Mouse (Mus musculus): ENCODE measurements around the gene Slc35c2. TPM values are rescaled to one million over a fixed set of nuclear protein-coding genes. Genes with fewer than 3 reads are reported as not detected.

Slc35c2 gene
- total RNA-seq, 2 experiments from 2014 or later: 33.0 to 34.1 TPM

DNA sequence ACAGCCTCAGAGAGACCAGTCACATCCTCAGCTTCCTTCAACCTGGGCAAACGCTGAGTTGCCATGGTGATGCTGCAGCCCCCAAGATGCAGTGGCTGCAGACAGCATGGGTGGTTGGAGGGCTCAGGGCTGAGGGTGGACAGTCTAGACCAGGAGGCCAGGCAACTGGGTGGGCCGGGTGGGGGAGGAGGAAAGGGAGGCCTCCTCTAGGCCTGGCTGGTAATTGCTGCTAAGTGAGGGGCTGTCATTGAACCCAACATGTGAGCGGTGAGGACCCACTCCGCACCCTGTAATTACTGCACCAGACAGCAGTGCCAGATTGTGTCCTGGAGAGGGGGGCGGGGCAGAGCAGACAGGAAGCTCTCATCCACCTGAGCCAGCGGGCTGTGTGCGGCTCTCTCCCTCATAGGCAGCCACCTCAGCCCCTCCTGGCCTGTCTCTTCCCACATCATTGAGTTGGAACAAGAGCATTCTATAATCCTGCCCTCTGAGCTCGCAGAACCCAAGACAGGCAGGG lies 12.5 kb downstream of the Slc35c2 start:
- no peak for DNase-seq

DNA sequence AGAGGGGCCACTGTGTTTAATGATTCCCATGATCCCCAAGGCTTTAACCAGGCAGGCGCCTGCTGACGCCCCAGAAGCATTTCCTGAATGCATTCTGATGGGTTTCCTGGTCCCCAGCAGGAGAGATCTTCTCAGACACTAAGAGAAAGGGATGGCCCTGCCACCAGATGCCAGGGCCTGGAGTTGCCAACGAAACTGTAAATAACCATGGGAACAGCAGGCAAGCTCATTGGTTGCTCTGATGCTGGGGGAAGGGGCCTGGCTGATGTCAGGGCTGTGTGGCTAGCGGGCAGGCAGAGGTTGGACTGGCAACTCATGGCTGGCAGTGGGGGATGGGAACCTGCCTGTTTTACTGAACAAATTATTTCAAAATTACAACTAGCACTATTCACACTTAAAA lies 14.1 kb downstream of the Slc35c2 start:
- DNase-seq: no peak

DNA sequence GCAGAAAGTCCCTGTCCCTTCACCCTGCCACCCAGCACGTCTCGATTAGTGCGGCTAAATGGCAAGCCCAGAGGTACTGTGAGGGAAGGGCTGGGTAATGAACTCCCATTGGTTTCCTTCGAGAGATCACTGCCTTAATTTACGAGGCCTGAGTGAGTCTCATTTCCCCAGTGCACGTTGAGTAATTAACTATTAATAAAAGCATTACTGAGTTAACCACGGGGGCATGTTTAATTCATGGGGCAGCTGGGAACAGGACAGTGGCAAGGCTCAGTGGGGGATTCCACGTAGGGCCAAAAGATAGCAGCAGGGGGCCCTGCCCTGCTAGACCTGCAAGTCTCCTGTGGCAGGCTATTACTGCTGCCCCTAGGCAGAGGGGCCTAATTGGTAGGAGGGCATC lies 16.3 kb downstream of the Slc35c2 start:
- no peak for DNase-seq

DNA sequence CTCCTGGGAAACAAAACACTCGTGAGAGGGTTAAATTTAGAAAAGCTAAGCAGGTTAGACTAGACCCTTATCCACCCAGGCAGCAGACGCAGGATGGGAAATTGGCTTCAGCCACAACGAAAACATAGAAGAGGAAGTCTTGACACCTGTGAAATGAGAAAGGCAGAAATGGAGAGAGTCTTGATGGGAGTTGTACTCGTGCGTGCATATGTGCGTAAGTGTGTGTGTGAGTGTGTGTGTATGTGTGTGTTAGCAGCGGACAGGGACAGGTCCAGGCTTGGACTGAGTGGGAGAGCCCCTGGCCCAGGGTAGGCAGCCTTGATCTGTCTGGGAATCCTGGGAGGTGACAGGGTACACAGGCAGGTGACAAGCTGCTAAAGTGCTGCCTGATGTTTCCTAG lies 16.8 kb downstream of the Slc35c2 start:
- no peak for DNase-seq

DNA sequence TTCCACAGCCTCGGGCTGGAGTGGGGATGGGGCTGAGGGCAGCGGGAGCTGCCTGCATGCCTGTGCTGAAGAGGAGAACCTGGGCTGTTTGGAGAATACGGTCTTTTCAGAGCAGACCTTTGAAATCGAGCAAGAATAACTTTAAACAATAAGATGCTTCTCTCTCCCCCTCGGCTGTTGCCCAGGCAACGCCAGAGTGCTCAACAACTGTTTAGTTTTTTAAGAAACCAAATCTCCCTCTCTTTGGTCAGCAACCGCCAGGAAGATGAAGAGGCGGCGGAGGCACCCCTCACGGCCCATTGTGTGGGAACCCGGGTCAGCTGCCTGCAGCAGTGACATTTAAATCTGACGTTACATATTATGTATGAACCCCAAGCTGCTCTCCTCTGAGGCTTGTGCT lies 20.9 kb downstream of the Slc35c2 start:
- DNase-seq: no peak

DNA sequence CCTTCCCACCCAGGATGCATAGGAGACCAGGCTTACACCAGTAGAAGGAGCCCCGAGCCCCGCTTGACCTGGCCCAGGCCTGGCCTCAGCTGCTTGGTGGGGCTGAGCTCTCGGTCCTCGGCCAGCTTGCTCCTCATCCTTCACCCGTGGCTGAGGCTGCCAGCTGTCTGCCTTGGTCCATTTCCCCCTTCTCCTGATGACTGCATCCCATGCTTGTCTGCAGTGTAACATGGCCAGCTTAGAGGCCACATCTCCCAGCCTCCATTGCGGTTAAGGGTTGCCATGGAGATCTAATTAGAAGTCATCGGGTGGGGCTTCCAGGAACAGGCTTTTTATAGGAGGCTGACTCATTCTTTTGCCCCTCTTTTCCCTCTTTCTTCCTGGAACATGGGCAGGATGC lies 23.8 kb downstream of the Slc35c2 start:
- no peak for DNase-seq

DNA sequence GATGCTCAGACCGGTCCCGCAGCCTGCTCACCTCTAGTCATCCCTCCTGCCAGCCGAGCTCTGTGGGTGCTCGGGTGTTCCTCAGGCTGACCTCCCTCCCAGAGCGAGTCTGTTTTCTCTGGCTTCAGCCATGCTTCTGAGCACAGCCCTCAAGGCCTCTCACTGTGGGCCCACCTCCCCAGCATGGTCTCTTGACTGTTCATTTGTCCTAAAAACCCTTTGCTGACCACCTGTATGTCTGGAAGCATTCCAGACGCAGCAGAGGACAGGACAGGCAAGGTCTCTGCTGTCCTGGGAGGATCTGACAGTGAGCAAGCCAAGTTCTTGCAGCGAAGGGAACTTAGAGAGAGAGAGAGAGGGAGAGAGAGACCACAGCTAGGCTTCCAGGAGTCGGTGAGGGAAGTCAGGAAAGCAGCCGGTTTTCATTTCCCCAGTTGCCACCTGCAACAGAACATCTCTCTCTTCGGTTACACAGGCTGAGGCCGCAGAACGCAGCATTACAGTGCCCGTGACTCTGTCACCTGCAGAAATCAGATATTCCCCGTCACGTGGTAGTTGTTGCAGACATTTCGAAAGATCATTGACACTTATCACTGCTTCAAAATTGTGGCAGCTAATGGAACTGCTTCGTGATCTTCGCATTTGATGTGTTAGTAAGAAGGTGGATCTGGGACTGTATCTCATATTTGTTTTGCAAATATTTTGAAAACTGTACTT lies 25.2 kb downstream of the Slc35c2 start:
- no peak for DNase-seq

DNA sequence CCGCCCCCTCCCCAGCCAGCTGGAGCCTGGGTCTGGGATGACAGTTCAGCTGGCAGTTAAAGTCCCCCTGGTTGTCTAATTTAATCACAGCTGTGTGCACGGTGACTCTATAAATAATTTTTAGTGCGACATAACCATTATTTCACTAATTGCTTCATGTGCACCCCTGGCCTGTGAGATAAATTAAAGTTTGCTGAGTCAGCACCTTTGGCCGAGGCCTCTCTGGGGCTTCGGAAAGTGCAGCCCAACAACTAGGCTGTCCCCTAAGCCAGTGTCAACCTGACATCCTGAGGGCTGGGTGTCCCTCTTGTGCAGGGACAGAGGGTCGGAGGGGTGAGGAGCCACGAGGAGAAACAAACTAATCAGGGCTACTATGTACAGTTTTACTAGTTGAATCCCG lies 27.8 kb downstream of the Slc35c2 start:
- no peak for DNase-seq

DNA sequence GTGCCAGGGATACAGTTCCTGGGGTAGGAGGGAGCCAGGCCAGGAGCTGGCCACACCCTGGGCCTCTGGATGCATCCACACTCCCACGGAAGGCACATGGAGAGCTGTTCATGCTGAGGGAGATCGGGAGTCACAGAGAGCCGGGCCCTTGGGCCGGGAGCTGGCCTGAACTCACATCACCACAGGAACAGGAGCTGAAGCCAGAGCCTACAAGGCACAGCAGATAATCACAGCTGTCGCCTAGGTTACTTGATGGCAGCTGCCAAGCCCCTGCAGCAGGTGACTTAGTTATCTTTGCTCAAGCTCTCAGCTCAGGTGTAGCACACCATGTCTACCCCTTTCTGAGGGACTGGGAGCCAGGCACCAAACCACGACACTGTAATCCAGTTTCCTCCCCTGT lies 29.3 kb downstream of the Slc35c2 start:
- DNase-seq: no peak

DNA sequence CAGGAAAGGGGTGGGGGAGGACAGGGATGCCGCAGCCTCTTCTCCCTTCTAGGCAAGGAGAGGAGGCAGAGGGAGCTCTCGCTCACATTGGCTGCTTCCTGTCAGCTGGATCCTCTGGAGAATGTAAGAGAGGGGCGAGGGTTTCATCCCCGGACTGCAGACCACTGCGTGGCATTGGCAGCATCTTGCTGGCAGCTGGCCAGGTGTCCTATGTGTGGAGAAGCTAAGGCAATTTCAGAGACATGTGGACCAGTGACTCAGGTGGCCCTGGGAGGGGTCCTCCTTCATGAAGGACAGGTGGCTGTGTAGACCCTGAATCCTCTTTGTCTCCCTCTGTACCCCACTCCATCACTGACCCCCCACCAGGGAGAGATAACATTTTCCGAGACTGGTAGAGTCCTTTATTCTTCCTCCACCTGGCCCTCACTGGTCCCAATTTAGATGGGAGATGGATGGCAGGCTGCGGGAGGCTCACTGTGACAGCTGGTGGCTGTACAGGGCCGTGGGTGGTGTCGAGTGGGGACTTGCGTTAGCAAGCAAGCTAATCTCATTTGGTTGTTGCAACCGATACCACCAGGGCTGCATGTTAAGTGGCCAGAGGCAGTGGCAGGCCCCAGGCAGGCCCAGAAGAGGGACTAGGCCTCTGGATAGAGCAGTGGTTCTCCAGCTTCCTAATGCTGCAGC lies 30.4 kb downstream of the Slc35c2 start:
- no peak for DNase-seq

DNA sequence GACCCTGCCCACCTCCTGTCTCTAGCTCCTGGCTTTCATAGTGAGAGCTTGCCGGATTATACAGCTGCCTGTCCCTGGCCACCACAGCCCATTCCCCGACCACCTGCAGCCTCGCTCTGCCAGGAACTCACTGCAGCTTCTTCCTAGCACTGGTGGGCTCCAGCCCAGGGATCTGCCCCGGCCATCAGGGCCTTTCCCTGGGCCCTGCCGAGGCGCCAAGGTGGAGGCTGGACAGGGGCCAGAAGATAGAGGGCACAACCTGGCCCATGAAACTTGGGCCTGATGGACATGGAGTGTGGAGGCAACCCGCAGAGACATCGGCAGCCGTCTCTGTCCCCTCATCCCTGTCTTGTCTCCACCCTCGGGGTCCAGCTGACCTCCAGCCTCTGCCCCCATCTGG lies 31.5 kb downstream of the Slc35c2 start:
- no peak for DNase-seq

DNA sequence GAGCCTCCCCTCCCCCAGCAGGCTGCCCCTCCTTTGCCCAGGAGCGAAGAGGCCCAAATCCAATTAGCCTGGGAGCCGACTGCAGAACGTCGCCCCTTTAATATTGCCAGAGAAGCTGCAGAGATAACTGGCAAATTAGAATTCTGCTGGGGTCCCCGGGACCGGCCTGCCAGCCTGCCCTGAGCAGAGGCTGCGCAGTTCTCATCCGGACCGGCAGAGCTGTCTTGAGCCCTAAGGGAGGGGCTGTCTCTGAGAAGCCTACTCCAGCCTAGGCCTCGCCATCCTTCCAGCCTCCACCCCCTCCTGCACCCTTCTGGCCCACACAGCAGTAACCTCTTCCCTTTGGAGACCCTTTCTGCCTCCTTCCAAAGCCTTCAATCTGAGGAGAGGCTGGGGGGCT lies 33.8 kb downstream of the Slc35c2 start:
- no peak for DNase-seq

DNA sequence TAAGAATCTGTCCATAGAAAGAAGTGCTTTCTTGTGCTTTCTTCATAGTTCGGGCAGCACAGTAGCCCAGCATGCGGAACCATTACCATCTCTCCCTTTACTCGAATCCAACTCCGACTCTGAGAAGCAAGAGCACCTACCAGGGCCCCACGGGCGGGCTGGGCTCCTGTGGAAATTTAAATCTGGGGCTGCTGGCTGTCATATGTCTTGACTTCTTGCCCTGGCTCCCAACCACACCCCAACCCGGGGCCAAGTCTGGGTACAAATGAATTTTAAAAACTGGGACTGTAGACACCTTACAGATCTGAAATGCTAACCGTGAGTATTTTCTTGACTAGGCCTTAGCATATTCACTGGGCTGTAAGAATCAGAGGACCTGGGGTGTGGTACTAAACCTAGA lies 34.4 kb downstream of the Slc35c2 start:
- DNase-seq: no peak

DNA sequence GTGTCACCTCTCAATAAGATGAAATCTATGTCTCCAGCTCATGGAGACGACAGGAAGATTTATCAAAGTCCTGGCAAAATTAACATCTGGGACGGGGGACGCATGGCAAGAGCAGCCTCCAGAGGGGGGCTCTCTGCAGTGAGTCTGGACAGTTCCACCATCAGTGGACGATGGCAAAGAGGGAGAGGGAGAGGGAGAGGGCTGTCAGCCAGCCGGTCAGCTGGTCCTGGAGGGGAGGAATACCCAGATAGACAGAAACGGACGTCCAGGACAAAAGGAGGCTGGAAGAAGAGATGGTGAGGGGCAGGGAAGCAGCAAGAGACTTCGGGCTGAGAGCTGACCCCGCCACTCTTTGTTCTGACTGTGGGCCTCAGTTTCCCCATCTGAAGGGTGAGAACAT lies 34.9 kb downstream of the Slc35c2 start:
- no peak for DNase-seq

DNA sequence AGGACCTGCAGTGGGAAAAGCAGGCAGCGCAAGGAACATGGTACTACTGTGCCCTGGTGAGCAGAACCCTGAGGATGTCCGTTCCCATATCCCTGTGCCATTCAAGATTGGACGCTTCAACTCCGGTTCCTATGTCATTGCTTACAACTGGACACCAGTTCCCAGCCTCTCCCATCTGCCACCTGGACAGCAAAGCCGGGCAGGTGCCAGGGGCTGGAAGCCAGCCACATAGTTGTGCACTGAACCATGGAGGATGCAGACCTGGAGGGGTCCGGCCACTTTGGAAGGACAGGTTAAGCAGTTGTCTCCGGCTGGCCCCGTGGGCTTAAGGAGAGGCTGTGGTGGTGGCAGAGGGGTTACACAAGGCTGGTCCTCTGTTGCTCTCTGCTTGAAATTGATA lies 35.3 kb downstream of the Slc35c2 start:
- DNase-seq: no peak

DNA sequence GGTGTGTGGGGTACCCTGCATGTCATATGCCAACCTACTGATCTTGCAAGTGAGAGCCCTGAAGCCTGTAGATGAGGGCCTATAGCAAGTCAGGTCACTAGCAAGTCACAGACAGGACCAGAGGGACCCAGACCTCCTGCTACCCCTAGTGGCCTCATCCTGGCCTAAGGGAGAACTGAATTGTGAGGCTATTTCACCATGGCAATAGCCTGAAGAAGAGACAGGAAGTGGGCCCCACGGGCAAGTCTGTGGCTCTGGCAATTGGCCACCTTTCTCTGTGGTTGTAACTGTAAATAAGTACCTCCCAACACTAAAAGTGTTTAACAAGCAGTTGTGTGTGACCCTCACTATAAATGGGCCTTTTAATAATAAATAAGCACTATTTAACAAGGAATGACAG lies 36.8 kb downstream of the Slc35c2 start:
- DNase-seq: no peak

DNA sequence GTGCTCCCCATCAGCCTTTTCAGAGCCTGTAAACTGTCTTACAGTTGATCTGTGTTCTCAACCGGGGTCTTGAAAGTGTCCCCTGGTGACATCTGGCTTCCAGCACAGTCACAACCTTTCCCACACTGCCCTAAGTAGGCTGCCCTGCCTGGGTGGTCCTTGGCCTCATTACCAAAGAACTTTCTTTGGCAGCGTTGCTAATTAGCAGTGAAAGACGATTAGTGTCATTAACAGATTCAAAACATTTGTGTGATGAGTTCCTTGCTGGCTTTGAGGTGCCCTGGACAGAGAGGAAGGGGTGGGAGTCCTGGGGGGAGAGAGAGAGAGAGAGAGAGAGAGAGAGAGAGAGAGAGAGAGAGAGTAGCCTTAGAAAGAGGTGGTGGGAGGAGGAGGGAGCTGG lies 38.7 kb downstream of the Slc35c2 start:
- DNase-seq: no peak

DNA sequence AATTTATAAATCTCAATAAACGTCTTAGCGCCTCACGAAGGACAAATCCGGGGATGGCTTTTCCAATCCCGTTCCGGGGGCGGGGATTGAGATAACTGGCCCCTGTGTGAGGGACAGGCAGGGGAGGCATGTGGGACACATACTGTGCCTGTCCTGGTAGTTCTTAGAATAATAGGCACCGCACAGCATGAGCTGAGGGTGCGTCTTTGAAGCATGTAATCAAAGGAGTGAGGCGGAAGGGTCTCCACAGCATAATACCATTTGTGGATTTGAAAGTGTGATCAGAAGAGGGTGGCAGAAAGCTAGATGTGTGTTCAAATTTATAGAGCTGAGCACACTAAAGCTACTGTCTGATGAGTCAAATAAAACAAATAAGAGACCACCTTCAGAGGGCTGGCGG lies 41.3 kb downstream of the Slc35c2 start:
- DNase-seq: no peak

DNA sequence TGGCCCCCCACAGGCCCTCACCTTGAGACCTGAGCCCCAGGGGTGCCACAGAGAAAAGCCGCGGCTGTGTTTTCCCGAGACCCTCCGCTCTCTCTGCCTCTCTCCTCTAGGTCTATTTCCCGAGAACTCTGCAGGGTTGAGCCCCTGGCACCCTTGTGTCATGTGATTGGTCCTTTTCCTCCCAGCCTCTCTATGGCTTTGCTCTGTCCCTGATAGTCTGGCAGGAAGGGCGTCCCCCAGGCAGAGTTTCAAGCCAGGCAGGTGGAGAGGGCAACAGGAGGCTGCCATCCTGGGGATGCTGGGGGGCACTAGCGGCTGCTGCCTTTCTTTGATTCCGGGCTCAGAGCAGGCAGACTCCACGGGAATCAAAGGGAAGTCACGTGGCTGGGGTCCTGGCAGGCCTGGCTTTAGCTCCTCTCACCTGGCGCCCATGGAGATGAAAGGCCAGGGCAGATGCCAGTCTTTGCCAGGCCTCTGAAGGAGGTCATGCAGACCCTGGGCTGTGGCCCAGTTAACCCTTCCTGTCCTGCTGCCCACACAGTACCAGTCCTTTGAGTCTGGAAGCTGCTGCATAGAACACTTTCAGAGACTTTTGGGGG lies 44.4 kb downstream of the Slc35c2 start:
- DNase-seq: no peak

DNA sequence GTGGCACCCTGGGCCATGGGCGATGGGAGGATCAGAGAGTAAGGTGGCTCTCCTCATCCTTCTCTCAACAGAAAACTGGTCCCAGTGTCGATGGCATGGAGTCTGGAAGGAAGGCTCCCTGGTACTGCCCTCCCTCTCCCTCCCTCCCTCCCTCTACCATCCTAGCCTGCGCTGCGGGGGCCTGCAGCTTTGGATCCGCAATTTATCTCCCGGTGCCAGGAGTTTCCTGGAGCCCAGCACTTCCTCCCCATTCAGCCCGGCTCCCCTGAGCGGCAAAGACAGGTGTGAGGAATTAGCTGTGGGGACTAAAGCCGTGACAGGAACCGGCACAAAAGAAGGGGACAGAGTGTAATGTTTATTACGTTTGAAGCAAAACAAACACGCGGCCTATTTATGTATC lies 45.1 kb downstream of the Slc35c2 start:
- no peak for DNase-seq

DNA sequence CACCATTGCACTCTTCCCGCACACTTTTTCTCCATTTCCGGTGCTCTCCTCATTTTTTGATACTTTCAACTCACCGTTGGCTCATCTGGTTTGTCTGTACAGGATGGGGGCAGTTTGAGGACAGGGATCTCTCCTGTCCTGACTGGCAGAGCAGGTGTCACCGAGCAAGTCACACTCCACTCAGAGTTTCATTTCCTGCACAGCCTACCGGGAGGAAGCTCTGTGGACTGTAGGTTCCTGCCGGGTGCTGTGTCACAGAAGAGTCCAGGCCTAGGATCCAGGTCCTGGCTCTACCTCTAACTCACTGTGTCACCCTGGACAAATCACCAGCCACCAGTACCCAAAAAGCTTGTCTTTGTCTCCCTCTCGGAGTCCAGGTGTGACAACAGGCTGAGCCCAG lies 45.9 kb downstream of the Slc35c2 start:
- DNase-seq: no peak

DNA sequence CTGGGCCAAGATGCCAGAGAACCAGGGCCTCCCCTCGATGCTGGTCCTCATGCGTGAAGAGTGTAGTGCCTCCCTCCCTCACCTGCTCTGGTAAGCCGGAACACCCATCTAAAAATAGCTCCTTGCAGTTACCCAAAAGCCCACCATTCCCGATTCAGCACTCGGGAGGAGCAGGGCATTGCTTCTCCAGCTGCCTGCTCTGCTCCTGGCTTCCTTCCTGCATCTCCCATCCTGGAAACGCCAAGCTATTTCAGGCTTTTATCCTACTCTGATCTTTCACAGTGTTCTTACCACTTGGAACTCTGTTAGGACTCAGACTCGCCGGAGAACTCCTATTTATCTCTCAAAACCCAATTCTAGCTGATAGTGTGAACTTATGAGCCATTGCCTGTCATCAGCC lies 47.3 kb downstream of the Slc35c2 start:
- DNase-seq: no peak

DNA sequence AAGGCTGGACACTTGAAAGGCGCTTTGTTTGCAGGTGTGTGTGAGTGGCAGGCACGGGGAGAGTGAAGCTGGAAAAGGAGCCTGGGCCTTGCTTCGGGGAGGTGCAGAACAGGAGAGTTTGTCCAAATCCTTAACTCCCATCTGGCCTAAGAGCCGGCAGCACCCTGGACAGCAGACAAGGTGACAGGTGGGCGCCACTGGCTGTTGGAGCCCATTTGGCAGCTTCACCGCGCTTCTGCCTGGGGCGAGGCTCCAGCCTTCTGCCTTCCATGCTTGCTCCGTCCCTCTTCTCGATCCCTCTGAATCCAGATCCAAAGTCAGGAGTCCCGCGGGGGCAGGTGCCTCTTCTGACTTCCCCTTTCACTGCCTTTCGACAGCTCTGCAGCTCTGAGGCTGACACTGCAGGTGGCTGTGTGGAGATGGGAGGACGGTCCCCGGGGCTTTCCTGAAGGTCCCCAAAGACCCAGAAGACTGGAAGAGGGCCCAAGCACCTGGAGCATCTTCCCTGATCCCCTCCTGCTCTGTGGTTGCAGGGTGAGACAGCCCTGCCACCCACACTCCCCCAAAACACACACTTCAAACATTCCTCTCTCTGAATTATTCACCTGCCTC lies 48.0 kb downstream of the Slc35c2 start:
- DNase-seq: no peak

All from adrenal gland, postnatal 10 days (tissue).